Mouse (Mus musculus): ENCODE measurements at regions not wholly inside any gene's neighbourhood (a gene's known extent, or its start where the extent isn't known, plus 50 kb on each side); places are given as distances from the start of the nearest gene placed in this dataset.

DNA sequence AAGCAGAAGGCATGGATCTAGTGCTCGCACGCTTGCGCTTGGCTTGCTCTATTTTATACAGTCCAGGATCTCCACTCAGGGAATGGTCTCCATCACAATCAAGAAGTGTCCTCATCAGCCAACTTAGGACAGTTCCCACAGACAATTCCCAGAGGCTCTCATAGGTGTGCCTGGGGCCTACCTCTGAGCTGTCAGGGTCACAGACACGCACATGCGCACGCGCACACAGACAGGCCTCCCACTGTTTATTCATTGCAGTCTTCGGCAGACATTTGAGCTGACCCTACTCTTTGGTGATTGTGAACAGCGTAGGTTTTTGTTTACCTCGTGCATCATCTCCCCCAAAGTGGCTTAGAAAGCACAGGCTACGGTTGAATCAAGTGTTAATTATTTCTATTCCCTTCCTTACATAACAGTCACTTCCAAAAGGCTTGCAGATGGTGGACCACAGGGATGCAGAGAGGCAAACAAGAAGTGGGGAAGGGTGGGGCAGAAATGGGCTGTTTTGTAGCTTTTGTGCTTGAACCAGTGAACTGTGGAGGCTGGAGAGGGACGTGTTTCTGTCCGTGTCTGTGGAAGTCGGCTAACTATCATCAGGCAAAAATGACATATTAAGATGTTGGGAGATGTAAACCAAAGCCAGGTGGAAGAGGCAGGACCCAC, 53.5 kb upstream of the Smg1 start:
- WGBS = 61% methylated on average over 14 of the region's 14 CpGs
- Histone ChIP-seq H3K27ac (no peak overlapping the region), H3K9me3 (0 out of 2 replicates have a peak, but pooled peaks cover 10% of the 10 kb centered on the region), H3K9ac (no peak overlapping the region), H3K36me3 (no peaks in the 10 kb centered on the region), H3K4me2 (peak overlapping the region; percentile 41), H3K4me1 (peaks cover 16% of the 10 kb centered on the region), H3K4me3 (no peak overlapping the region), H3K27me3 (no peaks in the 10 kb centered on the region)
- ATAC-seq (ENCODE audit: insufficient number of reproducible peaks, insufficient read depth, low FRiP score, low TSS enrichment, low read depth) = no peak

- no peak for ATAC-seq (ENCODE audit: insufficient number of reproducible peaks, insufficient read depth, low FRiP score, low TSS enrichment, low read depth)
- no peaks in the 10 kb centered on the region for H3K27me3 ChIP-seq
- no peak overlapping the region for H3K27ac ChIP-seq
- H3K36me3 ChIP-seq = no peaks in the 10 kb centered on the region
- peaks cover 12% of the 10 kb centered on the region for H3K4me1 ChIP-seq
- H3K4me3 ChIP-seq = no peak overlapping the region
- no peak overlapping the region for H3K9ac ChIP-seq
- 76% methylated on average over 6 of the region's 6 CpGs for WGBS
- H3K9me3 ChIP-seq = 0 out of 2 replicates have a peak, but pooled peaks cover 10% of the 10 kb centered on the region
- no peak overlapping the region for H3K4me2 ChIP-seq
These were observed 52.4 kb upstream of the Smg1 start for GRCm38 (mm10) chr7:118295855-118296254.

- no peaks in the 10 kb centered on the region for H3K36me3 ChIP-seq
- no peak overlapping the region for H3K4me2 ChIP-seq
- H3K4me1 ChIP-seq = 0 out of 2 replicates have a peak, but pooled peaks cover 6% of the 10 kb centered on the region
- H3K4me3 ChIP-seq = no peak overlapping the region
- no peak for ATAC-seq (ENCODE audit: insufficient number of reproducible peaks, insufficient read depth, low FRiP score, low TSS enrichment, low read depth)
- no peaks in the 10 kb centered on the region for H3K27me3 ChIP-seq
- H3K9me3 ChIP-seq = 0 out of 2 replicates have a peak, but pooled peaks cover 10% of the 10 kb centered on the region
- no peak overlapping the region for H3K27ac ChIP-seq
- H3K9ac ChIP-seq = no peak overlapping the region
- WGBS = 78% methylated on average over 11 of the region's 11 CpGs
These were observed 51.8 kb upstream of the Smg1 start for GRCm38 (mm10) chr7:118295275-118295674.

GRCm38 (mm10) chr7:118294637-118295036, 51.2 kb upstream of the Smg1 start:
- Histone ChIP-seq H3K4me3 (no peak overlapping the region), H3K27me3 (no peaks in the 10 kb centered on the region), H3K9ac (no peak overlapping the region), H3K4me2 (no peak overlapping the region), H3K4me1 (0 out of 2 replicates have a peak, but pooled peaks cover 6% of the 10 kb centered on the region), H3K9me3 (0 out of 2 replicates have a peak, but pooled peaks cover 10% of the 10 kb centered on the region), H3K27ac (no peak overlapping the region), H3K36me3 (no peaks in the 10 kb centered on the region)
- WGBS = 91% methylated on average over 12 of the region's 12 CpGs
- no peak for ATAC-seq (ENCODE audit: insufficient number of reproducible peaks, insufficient read depth, low FRiP score, low TSS enrichment, low read depth)

Measured in embryonic facial prominence, embryonic 13.5 days (tissue).